Mouse (Mus musculus) kidney, postnatal 10 days (tissue): Measurements from ENCODE around the gene Lrwd1.
"Not testable (repeated sequence)": the region's sequence is repeated elsewhere in the genome, so short reads cannot be mapped to it uniquely, and the experiment has no call there.

Experiments used
- DNase-seq: peaks from one replicate; pipeline ENCODE4 v3.0.0; 2021; ENCODE audit warnings: mixed read lengths

The Lrwd1 gene

GRCm38 (mm10) chr5:136146936-136147335 lies 11.1 kb upstream of the Lrwd1 start:
- no peak for DNase-seq

- peak; percentile 63 for DNase-seq
These were observed 8.9 kb upstream of the Lrwd1 start for GRCm38 (mm10) chr5:136144606-136145430.

- peak; percentile 42 for DNase-seq
These were observed 7.4 kb upstream of the Lrwd1 start for GRCm38 (mm10) chr5:136143161-136143755.

- no peak for DNase-seq
These were observed 6.9 kb upstream of the Lrwd1 start for GRCm38 (mm10) chr5:136142746-136143145.

GRCm38 (mm10) chr5:136140057-136140482 lies 4.2 kb upstream of the Lrwd1 start:
- no peak for DNase-seq

GRCm38 (mm10) chr5:136139393-136139792 lies 3.5 kb upstream of the Lrwd1 start:
- no peak for DNase-seq

GRCm38 (mm10) chr5:136137658-136138274 lies 1.9 kb upstream of the Lrwd1 start:
- peak; percentile 71 for DNase-seq

- no peak for DNase-seq
These were observed 567 bp upstream of the Lrwd1 start for GRCm38 (mm10) chr5:136136292-136136990.

- no peak for DNase-seq
These were observed 13.7 kb downstream of the Lrwd1 start for GRCm38 (mm10) chr5:136122165-136122564.

GRCm38 (mm10) chr5:136116784-136117112 lies 19.1 kb downstream of the Lrwd1 start:
- no peak for DNase-seq

GRCm38 (mm10) chr5:136115891-136116783 lies 19.7 kb downstream of the Lrwd1 start, which contains the start of gene Polr2j:
Gene Polr2j, plus strand, starts transcription at chr5:136116631.
- DNase-seq: peak; percentile 98

GRCm38 (mm10) chr5:136113546-136113945 lies 22.3 kb downstream of the Lrwd1 start:
- not testable (repeated sequence) for DNase-seq

GRCm38 (mm10) chr5:136109042-136109441 lies 26.8 kb downstream of the Lrwd1 start:
- DNase-seq: no peak

- DNase-seq: no peak
These were observed 27.4 kb downstream of the Lrwd1 start for GRCm38 (mm10) chr5:136108486-136108885.

- peak; percentile 45 for DNase-seq
These were observed 31.4 kb downstream of the Lrwd1 start for GRCm38 (mm10) chr5:136104511-136104910.

GRCm38 (mm10) chr5:136102099-136102820 lies 33.6 kb downstream of the Lrwd1 start:
- DNase-seq: peak; percentile 82

- no peak for DNase-seq
These were observed 37.3 kb downstream of the Lrwd1 start for GRCm38 (mm10) chr5:136098536-136098935.

- no peak for DNase-seq
These were observed 40.8 kb downstream of the Lrwd1 start for GRCm38 (mm10) chr5:136095089-136095488.

GRCm38 (mm10) chr5:136094249-136095010 lies 41.4 kb downstream of the Lrwd1 start:
- no peak for DNase-seq

GRCm38 (mm10) chr5:136091927-136092326 lies 43.9 kb downstream of the Lrwd1 start:
- DNase-seq: no peak
